Mouse (Mus musculus) embryo, embryonic 11 days (tissue): Measurements from ENCODE around the gene Agtrap.
"Not testable (repeated sequence)": the region's sequence is repeated elsewhere in the genome, so short reads cannot be mapped to it uniquely, and the experiment has no call there.

ENCODE experiments used
- DNase-seq: peaks from one replicate; pipeline ENCODE4 v3.0.0-alpha.2; 2015

Agtrap gene

DNA sequence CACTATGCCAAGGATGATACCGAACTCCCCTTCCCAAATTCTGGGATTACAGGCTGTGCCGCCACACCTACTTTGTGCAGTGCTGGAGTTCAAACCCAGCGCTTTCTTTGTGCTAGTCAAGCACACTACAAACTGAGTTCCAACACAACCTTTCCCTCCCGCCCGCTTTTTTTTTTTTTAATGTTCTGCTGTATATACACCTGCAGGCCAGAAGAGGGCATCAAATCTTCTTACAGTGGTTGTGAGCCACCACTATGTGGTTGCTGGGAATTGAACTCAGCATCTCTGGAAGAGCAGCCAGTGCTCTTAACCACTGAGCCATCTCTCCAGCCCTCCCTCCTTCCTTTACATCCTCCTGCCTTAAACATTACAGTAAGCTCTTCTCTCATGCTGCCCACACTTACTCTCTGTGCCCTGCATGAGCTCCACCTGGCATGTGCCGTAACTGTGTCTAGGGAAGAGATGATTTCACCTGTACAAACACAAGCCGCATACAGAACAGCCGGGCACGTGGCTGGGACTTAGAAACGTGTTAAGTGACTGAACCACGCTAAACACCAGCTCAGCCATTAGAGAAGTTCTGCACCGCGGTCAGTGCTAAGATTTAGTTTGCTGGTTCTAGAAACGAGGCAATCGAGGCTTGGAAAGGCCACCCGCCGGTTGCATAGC, 13.2 kb downstream of the Agtrap start:
- DNase-seq: peak; percentile 68

DNA sequence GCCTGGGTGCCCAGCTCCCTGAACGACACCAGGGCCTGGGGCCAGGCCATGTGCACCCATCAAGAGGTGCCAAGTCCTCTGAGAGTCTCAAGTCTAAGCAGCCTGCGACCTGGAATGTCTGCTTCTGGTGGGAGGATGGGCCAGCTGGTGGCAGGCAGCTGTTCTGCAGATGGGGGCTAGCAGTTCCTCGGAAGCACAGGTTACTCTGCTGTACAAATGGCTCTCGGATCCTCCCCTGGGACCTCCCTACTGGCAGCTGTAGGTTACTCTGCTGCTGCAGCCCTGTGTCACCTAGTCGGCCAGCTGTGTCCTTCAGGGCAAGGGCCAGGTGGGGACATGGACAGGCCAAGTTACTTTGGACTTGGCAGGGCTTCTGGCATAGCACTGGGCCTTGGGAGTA, 16.3 kb downstream of the Agtrap start:
- DNase-seq: no peak

GRCm38 (mm10) chr4:148069602-148070218, 18.1 kb downstream of the Agtrap start:
- no peak for DNase-seq

DNA sequence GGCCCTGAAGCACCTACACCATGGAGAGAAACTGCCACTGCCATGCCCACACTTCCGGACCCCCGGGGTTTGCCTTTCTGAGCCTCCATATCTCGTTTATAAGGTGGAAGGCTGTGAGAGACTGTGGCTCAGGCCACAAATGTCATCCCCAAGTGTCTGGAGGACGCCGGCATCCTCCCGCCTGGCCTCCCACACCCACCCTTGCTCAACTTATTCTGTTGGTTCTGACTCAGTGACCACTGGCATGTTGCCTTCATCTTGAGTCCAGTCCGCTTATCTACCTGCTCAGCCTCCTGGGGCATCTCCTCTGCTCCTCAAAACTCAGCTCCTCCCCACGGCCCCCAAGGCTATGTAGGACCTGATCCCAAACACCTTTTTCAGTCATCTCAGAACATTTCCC, 20.5 kb downstream of the Agtrap start:
- DNase-seq: no peak

DNA sequence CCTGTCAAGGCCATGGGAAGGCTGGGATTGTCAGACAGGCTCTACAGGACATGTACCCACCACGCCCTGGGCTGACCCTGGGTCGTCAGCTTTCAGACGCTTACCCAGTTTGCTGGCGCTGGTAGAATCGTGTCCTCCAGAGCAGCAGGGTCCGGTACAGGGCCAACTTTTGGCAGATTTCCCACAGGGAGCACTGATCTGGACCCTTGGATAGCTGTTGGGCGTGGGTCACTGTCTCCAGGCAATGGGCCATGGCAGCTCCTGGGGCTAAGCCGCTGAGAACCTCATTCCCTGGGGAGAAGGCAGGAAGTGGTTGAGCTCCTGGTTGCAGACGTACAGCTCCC, 21.5 kb downstream of the Agtrap start:
- DNase-seq: no peak

DNA sequence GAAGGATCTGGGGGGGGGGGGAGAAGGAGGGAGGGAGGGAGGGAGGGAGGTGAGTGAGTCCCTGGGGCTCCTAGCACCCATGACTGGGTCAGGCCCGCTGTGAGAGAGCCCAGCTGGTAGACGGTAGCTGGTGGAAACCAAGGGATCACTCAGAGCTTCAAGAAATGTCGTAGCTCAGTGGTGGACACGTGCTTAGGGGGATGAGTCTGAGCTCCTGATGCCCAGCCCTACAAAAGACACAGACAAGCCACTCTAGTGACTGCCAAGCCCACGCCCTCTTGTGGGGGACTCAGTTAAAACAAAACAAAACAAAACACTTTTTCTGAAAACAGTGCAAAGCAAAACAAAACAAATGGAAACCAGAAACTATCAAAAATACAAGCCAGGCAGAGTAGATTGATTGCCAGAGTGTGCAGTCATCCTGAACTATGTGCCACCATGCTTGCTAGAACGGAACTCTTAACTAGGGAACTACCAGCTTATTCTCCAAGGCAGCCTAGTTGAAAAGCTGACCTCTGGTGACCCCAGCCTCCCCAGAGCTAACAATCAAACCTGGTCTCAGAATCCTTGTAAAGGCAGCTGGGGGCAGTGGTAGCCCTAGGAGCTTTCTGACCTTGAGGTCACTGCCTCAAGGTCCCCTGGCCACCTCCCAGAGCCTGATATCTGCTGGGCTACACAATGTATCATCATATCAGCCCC, 22.0 kb downstream of the Agtrap start:
- DNase-seq: no peak

DNA sequence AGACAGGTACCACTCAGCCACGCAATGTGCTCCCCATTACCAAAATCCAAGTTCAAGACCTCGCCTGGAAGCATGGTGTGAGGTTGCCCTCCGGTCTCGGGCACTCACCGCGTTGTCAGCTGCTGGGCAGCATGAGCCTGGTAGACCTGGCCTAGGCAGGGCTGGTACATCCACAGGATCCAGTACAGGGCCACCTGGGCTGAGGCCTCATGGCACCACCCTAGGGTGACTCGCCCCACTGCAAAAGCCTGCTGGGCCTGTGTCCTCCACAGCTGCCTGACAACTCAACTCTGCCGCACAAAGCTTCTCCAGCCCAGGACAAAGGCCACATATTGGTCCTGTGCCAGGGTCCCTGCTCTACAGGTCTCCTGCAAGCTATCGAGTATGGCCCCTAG, 26.7 kb downstream of the Agtrap start:
- DNase-seq: no peak

DNA sequence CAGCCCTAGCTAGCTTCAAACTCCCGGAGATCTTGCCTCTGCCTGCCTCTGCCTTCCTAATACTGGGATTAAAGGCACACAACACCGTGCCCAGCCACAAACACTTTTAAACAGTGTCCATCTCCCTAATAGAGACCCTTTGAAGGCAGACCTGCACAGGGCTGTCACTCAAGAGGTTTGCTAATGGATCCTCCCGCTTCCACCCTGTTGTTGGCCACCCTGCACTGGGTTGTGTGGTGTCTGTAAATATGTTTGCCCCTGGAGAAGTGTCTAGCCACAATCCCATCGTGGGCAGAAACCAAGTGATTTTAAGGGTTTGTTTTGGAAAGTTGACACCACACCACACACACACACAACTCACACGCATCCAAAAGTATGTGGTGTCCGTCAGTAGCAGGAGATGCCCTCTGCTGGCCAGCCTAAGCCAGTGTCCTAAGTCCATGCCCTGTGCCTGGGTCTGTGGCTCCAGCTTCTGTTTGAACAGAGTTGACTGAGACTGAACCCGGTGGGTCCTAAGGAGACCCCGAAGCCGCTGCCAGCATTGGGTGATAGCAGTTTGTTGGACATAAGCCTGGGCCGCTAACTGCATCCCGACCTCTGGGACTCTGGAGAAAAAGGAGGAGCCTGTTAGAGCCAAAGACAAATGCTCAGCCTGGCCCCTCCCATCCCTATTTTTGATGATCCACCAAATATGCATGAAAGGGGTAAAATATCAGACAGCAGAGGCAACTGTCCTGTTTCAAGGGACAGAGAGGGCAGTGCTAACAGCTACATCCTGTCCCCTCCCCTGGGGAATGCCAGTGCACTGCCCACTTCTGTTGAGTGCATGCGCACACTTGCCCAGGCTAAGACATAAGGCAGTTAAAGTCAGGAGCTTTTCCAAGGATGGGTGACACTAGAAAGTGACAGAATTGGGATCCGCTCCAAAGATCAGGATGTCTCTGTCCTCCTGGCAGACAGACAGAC, 27.4 kb downstream of the Agtrap start:
- DNase-seq: peak; percentile 63

DNA sequence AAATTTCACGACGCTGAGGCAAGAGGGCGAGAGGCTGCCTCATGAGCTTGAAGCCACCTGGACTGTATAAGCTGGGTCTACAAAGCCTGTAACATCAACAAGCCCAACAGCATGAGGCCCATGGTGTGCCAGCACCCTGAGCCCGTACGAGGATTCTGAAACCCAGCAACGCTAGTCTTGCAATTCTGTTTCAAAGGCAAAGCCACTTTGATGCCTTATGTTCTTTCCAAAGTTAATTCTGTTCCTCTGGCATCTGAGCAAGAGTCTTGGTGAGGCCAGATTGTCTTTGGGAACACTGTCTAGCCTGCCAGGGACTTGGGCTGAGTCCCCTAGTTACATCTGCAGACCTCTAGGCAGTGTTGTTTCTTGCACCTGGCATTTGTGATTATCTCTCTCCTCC, 28.8 kb downstream of the Agtrap start:
- DNase-seq: no peak

- no peak for DNase-seq
Observed at GRCm38 (mm10) chr4:148058218-148058819, 29.5 kb downstream of the Agtrap start.

- DNase-seq: no peak
Observed at GRCm38 (mm10) chr4:148057661-148058209, 30.1 kb downstream of the Agtrap start.

DNA sequence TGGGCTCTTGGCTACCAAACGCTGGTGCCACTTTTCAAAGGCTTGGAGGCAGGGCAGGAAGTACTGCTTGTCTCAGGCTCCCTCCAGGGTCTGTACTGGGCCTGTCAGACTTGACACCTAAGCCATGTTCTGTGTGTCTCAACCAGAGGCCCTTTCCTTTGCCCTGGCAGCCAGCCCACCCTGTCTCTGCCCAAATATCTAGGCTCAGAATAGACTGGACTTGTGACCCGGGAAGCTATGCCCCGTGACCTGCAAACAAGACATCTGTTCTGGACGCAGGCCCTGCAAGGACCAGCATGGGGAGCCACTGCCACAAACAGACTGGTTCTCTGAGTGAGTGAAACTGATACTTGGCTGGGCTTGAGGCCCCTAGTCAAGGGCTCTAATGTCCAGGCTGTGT, 31.0 kb downstream of the Agtrap start:
- no peak for DNase-seq

- no peak for DNase-seq
Observed at GRCm38 (mm10) chr4:148056246-148056645, 31.6 kb downstream of the Agtrap start.

GRCm38 (mm10) chr4:148054961-148055695, 32.7 kb downstream of the Agtrap start:
- no peak for DNase-seq

DNA sequence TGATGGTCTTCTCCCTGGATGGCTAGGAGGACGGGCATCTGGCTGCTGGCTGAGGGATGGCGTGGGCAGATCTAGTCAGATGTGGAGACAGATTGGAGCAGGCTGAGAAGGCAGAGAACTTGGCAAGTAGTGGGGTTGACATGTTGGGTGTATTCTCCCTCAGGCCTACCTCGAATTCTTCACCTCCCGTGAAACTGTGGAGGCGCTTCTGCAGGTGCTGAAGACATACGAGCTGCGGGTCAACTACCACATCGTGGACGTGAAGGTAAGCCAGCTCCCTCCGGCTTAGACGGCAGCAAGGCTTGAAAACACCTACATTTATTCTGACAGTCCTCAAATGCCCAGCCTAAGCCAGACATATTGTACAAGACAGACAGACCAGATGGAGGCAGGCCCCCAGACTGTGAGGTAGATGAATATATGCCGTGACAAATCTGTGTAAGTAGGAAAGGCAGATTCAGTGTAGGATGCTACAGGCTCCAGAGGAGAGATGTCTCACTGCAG, 34.4 kb downstream of the Agtrap start:
- DNase-seq: no peak

- DNase-seq: no peak
Observed at GRCm38 (mm10) chr4:148052976-148053375, 34.9 kb downstream of the Agtrap start.

DNA sequence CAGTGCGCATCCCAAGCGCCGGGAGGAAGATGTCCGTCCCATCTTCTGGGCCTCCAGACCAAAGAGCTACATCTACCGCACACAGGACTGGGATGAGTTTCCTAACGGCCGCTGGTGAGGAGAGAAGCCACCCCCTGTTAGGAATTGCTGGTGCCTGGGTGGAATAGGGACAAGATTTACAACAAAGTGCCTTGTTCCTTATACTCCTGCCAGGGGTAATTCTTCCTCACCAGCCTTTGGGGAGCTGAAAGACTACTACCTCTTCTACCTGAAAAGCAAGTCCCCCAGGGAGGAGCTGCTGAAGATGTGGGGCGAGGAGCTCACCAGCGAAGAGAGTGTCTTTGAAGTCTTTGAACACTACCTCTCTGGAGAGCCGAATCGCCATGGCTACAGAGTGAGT, 35.9 kb downstream of the Agtrap start:
- DNase-seq: no peak

DNA sequence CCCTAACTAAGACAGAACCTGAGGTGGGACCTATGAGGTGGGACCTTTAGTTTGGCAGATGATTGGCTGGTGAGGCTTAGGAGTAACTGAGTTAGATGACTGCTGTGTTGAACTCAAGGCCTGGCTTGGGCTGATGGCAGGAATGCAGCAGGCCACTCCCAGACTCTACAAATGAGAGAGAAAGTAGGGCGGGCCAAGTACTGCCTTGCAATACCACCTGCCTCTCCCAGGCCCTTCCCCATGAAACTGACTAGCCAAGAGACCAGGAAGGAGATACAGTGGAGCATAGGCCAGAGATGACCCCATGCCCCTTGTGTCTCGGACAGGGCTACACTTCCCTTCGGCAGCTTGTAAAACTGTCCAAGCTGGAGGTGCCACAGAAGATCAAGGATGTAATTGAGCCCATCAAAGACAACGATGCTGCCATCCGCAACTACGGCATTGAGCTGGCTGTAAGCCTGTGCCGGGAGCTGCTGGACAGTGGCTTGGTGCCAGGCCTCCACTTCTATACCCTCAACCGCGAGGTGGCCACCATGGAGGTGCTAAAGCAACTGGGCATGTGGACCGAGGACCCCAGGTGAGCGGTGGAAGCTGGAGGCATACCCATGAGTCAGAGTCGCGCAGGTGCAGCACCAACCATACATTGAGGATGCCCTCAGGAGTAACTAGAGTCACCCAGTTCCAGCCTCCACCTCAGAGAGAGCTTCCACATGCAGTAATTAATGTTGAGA, 36.6 kb downstream of the Agtrap start:
- DNase-seq: no peak

DNA sequence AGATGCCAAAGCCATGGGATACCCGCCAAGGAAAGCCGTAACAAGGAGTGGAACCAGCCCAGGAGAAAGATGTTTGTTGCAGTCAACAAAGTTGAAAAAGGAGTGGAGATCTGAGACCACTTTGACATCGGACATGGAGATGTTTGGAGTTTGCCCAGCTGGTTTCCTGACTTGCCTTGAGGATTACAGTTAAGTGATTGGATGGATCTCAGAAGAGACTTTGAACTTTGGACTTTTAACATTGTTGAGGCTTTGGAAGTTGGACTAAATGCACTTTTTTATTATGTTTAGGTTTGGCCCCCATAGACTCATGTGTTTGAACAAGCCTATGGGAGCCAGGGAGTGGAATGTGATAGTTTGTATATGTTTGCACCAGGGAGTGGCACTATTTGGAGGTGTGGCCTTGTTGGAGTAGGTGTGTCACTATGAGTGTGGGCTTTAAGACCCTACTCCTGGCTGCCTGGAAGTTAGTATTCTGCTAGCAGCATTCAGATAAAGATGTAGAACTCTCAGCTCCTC, 37.4 kb downstream of the Agtrap start:
- not testable (repeated sequence) for DNase-seq

GRCm38 (mm10) chr4:148046450-148047031, 41.3 kb downstream of the Agtrap start:
- no peak for DNase-seq
